Mouse (Mus musculus) spleen, postnatal 4 days (tissue): ENCODE measurements around the gene Echdc3.

Source experiments
- DNase-seq, 2 experiments: peaks; one replicate each; pipeline ENCODE4 v3.0.0; 2022; ENCODE audit warnings: low spot score in 2 of 2

The Echdc3 gene

GRCm38 (mm10) chr2:6212724-6213511 is at the start of gene Echdc3:
Echdc3 (minus strand) TSS chr2:6213033.
- peak; percentile 62 to 76 for DNase-seq

- DNase-seq = no peak
These were observed 48.9 kb upstream of the Echdc3 start for GRCm38 (mm10) chr2:6261718-6262117.

DNA sequence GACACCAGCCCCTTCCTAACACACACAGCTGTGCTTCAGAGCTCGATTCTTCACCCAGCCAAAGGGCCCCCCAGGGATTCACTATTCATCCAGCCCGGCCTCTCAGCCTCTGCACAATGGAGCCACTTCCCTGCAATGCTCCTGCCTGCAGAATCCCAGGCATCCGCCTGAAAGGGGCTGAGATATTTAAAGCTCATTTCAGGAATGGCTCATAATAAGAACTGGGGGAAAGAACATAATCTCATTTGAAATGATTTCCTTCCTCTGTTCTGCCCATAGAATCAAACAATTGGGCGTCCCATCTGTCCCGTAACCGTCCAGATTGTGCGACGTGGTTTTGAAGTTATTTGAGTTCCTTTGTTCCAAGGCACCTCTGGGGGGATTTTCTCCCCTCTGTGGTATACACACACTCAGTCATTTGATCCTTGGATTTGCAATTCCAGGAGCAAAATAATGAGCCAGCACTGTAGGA is 48.4 kb upstream of the Echdc3 start:
- no peak for DNase-seq

DNA sequence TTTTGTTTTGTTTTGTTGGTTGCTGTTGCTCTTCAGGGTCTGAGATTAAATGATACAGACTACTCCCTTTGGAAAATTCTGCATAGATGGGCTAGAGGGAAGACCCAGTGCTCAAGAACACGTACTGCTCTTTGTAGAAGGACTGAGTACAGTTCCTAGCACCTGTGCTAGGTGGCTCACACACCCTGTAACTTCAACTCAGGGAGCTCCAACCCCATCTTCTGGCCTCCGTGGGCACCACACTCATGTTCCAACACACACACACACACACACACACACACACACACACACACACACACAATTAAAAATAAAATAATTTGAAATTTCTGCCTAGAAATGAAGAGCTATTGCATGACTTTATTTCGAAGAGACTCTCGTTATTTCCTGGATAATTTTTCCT is 47.8 kb upstream of the Echdc3 start:
- no peak for DNase-seq

GRCm38 (mm10) chr2:6259182-6259581 is 46.3 kb upstream of the Echdc3 start:
- DNase-seq = no peak

- DNase-seq = no peak
These were observed 45.2 kb upstream of the Echdc3 start for GRCm38 (mm10) chr2:6258026-6258425.

DNA sequence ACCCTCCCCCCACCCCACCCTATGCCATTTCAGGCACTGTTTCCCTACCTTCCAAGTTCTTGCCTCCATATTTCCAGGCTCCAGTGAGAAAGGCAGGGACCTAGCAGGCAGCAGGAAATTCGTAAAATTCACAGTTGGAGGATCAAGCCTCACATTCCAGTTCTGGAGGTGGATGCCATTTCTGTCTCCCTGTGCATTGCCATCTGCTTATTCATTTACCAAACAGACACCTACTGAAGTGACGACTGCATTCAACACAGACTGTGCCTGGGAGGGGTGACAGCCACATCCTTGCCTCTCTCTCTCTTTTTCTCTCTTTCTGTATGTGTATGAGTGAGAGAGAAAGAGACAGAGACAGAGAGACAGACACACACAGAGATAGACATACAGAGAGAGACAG is 44.3 kb upstream of the Echdc3 start:
- no peak for DNase-seq

GRCm38 (mm10) chr2:6255989-6256841 is 43.4 kb upstream of the Echdc3 start:
- peak; percentile 55 to 68 for DNase-seq

DNA sequence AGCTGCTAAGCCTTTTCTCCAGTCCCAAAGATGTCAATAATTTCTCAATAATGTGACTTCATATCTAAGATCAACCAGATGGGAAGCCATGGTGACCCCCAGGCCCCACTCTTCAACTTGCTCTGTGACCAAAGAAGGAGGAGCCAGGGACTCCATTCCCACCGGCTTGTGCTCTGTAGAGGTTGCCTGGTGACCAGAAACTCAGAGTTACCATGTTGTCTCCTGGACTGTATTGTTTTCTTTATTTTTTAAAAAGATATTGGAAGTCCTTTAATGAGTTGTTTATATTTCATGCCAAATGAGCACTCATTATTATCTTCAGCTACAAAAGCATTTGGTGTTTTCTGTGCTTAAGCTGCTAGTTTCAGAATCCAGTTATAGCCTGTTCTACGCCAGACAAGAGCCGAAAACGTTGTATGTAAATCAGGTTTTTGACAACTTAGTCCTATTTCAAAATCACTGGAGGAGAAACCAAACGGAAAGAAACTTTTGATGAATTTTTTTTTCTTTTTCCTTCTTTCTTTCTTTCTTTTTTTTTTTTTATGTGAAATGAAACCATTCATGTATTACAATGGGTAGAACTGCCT is 42.7 kb upstream of the Echdc3 start:
- no peak for DNase-seq

DNA sequence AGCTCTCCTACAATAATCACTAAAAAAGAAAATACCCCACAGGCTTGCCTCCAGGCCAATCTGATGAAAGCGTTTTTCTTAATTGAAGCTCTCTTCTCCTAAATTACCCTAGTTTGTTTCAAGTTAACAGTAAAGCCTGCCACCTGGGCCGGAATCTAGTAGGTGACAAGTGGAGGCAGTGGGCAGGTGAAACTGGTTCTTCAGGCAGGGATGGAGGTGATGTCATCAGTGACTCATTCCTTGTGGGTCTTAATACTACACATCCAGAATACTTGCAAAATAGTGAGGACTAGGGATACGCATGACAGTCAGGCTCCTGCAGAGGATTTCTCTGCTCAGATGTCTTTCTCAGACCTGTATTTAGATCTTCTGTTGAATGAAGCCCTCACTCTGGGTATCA is 39.7 kb upstream of the Echdc3 start:
- no peak for DNase-seq

GRCm38 (mm10) chr2:6251076-6251496 is 38.3 kb upstream of the Echdc3 start:
- DNase-seq = no peak

- DNase-seq = no peak
These were observed 28.6 kb upstream of the Echdc3 start for GRCm38 (mm10) chr2:6241446-6241845.

DNA sequence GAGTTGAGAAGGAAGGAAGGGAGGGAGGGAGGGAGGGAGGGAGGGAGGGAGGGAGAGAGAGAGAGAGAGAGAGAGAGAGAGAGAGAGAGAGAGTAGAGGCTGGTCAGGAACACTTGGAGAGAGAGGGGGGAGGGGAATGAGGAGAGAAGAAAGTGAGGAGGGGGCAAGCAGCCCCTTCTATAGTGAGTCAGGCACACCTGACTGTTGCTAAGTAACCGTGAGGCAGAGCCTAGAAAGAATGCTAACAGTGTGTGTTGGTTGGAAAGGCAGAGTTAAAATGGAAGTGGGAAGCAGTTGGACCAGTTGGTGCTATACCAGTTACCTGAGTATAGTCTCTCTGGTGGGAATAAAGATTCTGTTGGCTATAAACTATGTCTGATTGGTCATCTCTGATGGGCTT is 27.2 kb upstream of the Echdc3 start:
- DNase-seq = no peak

GRCm38 (mm10) chr2:6239333-6239732 is 26.5 kb upstream of the Echdc3 start:
- DNase-seq = no peak

GRCm38 (mm10) chr2:6238679-6239078 is 25.8 kb upstream of the Echdc3 start:
- DNase-seq = no peak

GRCm38 (mm10) chr2:6238244-6238643 is 25.4 kb upstream of the Echdc3 start:
- no peak for DNase-seq

DNA sequence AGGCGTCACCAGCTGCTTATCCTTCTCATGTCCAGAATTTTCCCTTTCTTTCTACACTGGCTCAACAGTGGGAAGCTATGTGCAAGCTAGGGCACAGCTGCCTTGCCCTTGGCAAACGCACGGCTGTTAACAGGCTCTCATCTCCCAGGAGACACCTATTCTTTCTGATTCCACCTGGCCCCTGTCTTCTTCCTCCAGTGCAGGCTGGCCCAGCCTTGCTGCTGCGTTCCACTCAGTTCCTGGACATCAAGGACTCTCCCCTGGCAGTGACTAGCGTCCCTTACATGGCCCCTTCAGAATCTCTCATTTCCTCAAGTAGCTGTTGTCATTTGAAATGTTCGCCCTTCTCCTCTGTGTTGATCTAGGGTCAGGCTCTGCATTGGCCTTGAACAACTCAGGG is 20.5 kb upstream of the Echdc3 start:
- no peak for DNase-seq

DNA sequence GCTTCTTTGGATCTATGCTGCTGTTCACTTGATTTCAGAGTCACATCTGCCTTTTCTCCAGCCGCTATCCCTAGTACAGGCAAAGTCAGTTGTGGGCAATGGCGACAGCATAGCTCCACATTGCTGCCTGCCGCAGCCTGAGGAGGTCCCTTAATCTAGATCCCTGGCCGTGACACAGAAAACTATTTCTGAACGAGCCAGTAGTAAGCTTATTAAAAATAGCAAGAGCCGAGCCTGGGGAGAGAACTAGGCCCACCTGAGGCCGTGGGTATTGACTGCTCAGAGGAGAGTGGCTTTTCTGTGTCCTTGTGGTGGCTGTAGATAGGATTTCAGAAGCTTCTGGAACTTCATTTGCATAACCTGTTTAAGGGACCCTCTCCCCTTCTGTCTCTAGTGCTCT is 19.9 kb upstream of the Echdc3 start:
- DNase-seq = no peak

GRCm38 (mm10) chr2:6230865-6231264 is 18.0 kb upstream of the Echdc3 start:
- DNase-seq = no peak

- DNase-seq = no peak
These were observed 16.9 kb upstream of the Echdc3 start for GRCm38 (mm10) chr2:6229597-6230290.

- DNase-seq = no peak
These were observed 14.2 kb upstream of the Echdc3 start for GRCm38 (mm10) chr2:6227059-6227445.
